Mouse (Mus musculus): ENCODE measurements around the gene Samd14.
"Not testable (repeated sequence)": the region's sequence is repeated elsewhere in the genome, so short reads cannot be mapped to it uniquely, and the experiment has no call there.

Samd14 gene

DNA sequence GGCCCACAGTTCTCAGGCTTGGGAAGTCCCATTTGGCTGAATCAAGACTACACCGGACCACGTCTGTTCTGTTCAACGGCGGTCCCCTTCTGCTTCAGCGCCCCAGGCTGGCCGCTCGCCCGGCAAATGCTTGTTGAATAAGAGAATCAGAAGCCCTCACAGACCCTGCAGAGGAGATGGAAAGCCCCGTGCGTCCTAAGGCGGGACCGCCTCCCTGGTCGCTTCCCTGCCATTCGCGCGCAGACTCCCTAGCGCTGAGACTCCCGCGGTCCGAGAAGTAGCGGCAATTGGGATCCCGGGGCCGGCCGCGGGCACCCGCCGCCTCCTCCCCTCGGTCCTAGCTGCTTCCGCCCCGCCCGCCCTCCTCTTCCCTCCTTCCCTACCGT lies at the start of gene Samd14:
Samd14 (plus strand) TSS at position 251 of the 386 bp plus-strand sequence.
- peak in 1 of 2 experiments; percentile 53 for DNase-seq (ENCODE audit: low spot score in 2 of 2)

DNA sequence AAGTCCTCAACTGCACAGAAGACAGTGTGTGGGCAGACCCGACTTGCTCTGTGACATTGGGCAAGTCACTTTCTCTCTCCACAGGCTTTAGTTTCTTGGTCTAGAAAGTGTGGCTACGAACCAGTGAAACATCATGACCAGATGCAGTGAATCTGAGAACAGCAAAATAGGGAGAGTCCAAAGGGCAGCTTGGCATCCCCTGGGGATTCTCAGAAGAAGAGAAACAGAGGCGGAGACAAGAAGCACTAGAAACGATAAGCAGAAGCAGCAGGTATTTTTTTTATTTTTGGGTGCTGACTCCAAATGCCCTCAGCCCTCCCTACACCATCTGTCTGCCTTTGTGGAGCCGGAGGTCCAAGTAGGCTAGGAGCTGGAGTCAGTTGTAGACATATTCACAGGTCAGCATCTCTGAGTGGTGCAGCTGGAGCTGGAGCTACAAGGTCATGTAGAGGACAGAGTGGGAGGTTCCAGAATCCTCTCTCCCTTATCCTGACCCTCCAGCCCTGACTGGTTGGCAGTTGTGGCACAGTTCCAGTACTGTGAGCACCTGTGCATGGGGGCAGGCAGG lies 47.1 kb upstream of the Samd14 start:
- no peak for DNase-seq (ENCODE audit: low spot score in 2 of 2)

DNA sequence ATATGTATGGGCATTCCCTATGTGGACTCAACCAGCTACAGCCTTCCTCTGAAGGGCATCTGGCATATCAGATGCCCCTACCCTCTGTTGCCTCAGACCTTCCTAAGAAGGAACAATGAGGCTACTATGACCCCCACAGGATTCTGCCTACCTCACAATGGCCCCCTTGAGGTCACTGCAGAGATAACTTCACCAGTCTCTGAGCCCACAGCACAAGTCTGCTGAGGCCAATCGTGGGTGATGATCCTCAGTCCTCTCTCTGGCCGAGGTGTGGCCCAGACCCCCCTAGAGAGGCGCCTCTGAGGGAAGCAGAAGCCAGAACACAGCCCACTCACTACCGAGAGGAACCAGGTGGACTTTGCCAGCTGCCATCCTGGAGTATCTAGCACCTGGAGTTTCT lies 42.3 kb upstream of the Samd14 start, which contains the start of gene Hils1:
Hils1 (plus strand) TSS at position 175 of the 400 bp plus-strand sequence.
- DNase-seq (ENCODE audit: low spot score in 2 of 2), result no peak

DNA sequence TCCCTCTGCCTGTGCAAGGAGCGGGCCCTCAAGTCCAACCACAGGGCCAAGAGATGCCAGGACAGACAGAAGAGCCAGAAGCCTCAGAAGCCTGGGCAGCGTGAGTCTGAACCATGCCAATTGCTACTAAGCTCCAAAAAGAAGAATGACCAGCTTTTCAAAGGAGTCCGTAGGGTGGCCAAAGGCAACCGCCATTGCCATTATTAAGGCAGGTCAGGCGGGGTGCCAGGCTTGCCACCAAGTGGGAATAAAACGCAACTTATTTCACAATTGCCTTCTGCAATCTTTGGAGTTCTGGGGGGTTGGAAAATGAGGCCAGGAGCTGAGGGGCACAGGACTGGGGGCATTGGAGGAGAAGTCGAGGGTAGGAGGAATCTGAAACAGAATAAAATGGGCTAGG lies 41.5 kb upstream of the Samd14 start:
- no peak for DNase-seq (ENCODE audit: low spot score in 2 of 2)

DNA sequence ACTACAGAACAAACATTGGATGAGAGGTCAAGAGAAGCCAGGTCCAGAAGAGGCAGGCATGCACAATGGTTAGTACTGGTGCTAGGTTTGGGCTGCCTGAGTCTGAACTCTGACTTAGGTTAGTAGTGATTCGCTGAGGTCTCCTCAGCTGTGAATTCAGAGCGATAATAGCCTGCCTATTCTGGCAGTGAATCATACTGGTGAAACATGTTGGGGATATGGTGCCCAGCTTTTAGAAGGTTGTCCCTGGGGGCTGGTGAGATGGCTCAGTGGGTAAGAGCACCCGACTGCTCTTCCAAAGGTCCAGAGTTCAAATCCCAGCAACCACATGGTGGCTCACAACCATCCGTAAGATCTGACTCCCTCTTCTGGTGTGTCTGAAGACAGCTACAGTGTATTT lies 40.0 kb upstream of the Samd14 start:
- not testable (repeated sequence) for DNase-seq (ENCODE audit: low spot score in 2 of 2)

DNA sequence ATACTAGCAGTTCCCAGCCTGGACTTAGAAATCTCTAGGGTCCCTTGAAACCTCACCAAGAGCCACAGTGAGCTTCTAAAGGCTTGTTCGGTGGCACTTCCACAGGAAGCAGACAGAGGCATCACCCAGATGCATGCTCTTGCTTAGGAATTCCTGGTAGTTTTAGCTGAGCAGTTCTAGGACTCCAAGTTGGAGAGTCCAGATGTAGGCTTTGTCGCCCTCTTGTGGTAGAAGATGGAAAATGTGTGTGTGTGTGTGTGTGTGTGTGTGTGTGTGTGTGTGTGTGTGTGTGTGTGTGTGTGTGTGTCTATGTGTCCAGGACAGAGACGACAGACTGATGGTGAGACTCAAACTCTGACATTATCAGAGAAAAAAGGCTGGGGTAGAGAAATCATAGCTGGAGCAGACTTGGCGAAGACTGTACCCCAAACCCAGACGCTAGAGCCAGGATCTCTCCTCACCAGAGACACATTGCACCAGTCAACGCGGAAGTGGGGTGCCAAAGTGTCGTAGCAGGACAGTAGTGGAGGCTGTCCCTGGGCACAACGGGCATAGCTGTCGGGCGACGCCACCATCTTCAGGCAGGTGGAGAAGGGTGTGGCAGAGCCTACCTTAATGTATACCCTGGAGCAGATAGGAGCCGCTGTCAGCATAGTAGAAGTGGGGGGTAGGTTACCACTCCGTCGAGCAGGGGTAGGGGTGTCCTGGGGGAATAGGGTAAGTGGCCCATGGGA lies 39.3 kb upstream of the Samd14 start:
- DNase-seq (ENCODE audit: low spot score in 2 of 2), result peak; percentile 46 to 56

DNA sequence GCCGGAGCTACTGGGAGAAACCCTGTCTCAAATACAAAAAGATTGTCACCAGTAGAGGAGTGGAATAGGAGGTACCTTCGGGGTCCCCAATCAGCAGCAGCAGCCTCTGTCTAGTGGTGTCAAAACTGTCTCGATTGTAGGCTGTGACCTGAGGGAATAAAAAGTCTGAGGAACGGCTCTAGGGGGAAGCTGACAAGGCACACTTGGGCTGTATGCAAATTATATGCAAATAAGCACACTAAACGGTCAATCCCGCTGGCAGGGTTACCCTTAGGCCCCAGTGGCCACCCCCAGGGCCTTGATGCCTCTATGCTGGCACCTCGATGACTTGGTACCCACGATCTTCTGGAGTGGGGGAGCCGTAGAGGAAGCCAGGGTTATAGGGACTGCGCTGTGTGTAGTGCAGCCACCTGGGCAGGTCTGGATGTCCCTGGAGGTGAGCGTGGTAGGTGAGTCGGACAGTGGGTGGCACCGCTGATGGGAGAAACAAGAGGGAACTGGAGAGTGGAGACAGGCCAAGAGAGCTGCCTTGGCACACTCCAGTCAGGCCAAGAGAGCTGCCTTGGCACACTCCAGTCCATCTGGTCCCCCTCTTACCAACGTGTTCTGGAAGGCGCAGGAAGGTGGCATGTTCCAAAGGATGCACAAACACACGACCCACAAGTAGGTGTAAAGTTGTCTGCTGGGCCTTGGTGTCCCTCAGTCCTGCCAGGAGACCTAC lies 37.6 kb upstream of the Samd14 start:
- no peak for DNase-seq (ENCODE audit: low spot score in 2 of 2)

DNA sequence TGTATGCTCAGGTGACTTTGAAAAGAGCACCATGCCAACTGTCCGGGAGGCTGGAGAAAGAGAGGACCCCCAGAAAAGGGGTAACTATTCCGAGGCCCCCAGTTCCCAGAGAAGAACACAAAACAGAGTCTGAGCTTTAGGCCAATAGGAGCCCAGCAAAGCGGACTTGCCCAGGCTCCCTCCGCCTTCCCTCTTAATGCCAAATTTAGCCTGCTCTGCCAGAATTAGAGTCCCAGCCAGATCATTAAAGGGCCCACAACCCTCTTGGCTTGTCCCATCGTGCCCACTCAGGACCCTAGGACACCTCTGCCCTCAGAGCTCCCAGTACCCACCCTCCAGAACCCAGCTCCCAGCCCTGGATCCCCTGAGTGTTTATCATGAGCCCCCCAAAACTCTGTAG lies 36.8 kb upstream of the Samd14 start:
- no peak for DNase-seq (ENCODE audit: low spot score in 2 of 2)

DNA sequence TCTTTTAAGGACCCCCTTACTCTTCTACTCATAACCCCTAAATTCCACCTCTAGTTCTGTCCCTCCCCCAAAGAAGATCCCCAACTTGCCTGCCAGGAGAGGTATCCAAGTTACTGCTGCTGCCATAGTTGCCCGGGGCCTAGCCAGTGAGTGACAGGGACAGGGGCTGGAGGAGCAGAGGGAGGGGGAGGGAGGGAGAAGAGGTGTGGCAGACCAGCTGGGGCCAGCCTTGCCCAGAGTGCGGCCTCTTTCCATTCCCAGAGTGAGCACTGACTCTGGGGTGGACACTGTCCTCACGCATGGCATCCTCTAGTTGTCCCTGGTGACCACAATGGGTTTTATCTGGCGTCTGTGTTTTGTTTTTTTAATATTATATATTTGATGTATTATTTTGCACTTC lies 36.4 kb upstream of the Samd14 start:
- no peak for DNase-seq (ENCODE audit: low spot score in 2 of 2)

DNA sequence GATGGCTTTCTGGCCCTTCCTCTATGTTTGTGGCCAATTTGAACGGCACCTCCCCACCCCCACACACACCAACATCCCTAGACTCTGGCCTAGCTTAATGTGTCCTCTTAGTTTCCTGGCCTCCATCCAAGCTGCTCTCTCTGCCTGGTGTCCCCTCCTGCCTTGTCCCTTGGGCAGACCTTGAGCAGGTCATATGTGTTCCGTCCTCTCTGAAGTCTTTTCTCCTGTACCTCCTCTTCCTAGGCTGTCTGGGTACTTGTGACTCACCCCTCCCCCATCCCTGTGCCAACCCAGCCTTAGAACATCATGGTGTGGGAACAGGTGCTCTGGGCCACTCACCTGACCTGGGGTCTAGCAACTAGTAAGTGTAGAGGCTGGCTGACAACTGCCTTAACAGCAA lies 34.7 kb upstream of the Samd14 start:
- no peak for DNase-seq (ENCODE audit: low spot score in 2 of 2)

DNA sequence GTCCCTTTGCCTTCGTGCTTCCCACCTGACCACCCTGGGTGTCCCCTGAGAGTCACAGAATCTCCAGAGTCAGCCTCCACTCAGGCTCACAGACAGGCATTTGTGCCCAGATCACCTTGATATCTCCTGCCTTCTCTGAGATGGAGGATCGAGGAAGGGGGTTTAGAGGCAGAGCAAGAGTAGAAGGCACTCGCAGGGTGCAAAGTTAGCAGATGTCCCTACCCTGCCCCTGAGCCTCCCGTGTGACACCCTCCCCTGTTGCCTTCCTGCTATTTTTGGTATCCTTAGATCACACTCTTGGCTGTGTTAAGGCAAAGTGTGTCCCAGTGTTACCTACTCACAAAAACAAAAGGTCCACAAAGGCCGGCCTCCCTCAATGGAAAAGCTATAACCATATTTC lies 33.5 kb upstream of the Samd14 start, which contains the start of gene Sgca:
Sgca (minus strand) TSS at position 129 of the 400 bp plus-strand sequence.
- DNase-seq (ENCODE audit: low spot score in 2 of 2), result no peak

DNA sequence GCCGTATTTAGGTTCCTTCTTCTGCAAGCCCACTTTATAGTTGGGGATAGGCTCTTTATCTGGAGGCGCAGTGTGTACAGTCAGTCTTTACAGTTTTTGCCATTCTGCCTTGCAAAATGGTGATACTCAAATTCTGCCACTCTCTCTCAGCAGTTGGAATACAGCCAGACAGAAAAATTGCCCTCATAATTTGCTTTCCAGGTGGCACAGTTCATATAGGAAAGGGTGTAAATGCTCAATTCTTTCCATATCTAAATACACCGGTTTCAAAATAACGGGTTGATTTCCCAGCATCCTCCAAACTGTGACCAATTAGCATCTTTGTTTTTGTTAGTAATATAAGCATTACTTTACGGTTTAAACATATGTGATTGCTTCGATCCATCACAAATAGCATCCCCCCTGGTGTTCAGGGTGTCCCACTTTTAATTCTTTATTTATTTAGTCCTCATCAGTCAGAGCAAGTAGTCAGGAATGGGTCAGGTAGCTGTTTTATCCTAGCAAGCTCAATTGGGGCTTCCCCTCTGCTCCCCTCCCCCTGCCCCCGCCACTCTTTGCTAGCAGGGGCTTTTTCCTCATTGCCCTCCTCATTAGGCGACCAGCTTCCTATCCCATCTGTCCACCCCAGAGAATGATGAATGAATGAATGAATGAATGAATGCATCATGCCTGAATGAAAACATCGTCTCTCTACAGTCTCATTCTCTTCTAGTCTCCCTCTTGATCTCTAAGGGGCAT lies 31.3 kb upstream of the Samd14 start:
- DNase-seq (ENCODE audit: low spot score in 2 of 2), result no peak

DNA sequence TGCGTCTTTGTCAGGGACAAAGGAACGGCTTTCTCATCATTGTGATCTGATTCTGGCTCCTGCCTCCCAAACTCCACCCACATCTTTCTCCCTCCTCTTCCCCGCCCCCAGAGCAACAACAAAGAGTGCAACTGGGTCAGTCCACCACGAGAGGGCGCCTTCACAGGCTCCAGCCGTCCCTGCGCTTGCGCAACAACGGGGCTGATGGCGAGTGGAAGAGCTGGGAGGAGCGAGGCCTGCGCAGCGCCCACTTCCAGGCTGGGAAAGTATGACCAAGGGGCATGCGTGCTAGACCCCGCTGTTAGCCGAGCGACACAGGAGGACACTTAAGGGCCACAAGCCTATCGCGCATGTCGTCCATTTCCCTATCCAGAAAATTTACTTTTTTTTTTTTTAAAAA lies 30.7 kb upstream of the Samd14 start:
- DNase-seq (ENCODE audit: low spot score in 2 of 2), result peak; percentile 94 to 95

DNA sequence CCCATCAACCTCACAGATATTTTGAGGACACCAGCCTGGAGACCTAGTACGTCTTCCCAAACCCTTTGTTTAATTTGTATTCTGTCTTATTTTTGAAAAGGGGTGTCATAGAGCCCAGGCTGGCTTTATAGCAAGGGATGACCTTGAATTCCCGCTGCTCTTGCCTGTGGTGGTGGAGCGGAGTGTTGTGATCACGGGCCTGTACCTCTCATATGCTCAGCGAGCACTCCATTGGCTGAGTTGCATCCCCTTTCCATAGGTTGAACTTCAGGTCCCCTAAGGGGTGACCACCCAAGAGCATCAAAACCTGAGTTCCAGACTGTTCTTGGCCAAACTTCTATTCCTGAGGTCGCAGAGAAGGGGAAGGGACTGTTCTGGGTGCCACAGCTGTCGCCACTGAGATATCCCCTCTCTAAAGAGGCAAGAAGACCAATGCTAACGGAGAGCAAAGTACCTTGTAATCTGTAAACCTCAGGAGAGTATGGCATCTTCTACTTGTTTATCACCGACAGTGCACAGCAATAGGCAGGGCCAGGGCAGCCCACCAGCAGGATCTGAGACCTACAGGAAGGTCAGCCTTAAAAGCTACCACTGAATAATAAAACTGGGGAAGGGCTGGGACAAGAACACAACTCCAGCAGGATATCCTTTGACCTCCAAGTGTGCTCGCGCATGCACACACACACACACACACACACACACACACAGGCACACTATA lies 30.1 kb upstream of the Samd14 start:
- DNase-seq (ENCODE audit: low spot score in 2 of 2), result no peak

DNA sequence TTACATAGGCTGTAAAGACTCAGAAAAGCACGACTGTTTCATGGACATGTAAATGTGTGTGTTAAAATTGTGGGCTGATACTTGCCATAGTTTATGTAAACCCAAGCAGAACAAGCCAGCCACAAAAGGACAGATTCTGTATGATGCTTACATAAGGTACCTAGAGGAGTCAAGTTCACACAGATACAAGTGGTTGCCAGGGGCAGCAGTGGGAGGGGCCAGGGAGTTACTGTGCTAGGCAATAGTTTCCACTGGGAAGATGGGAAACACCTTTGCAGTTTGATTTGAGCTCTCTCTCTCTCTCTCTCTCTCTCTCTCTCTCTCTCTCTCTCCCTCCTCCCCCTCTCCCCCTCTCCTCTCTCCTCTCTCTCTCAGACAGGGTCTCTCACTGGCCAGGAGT lies 24.5 kb upstream of the Samd14 start:
- no peak for DNase-seq (ENCODE audit: low spot score in 2 of 2)

DNA sequence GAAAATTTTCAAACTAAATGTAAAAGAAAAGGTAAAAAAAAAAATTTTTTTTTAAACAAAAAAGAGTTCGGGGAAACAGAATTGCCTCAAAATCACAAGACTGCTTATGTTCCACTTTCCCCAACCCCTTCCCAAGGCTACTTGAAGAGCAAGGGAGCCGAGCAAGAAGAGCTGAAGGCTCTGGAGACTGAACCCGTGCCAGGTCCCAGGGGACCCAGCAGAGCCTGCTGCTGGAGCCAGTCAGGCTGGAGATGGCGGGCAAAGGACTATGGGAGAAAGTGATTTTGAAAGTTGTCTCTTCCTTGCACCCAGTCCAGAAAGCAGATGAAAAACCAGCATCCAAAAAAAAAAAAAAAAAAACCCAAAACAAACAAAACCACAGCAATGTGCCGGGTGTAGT lies 23.9 kb upstream of the Samd14 start:
- no peak for DNase-seq (ENCODE audit: low spot score in 2 of 2)

GRCm38 (mm10) chr11:94986435-94986834 lies 23.2 kb upstream of the Samd14 start:
- DNase-seq (ENCODE audit: low spot score in 2 of 2), result no peak

DNA sequence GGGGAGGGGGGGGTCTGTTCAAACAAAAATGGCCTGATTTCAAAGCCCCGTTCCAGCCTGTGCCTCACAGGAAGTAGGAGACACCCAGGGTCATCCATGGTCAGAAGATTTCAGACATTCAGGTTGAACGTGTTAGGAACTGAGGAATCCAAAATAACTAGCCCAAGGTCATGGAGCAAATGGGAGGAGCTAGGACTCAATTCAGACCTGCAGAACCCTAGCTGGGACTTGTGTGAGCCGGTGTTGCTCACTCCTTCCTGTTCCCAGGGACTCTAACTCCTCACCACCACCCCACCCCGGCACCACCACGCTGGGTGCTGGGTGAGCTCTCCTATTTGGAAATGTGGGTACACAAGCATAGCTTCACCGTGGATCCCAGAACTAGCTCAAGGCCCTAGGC lies 22.3 kb upstream of the Samd14 start:
- DNase-seq (ENCODE audit: low spot score in 2 of 2), result no peak

DNA sequence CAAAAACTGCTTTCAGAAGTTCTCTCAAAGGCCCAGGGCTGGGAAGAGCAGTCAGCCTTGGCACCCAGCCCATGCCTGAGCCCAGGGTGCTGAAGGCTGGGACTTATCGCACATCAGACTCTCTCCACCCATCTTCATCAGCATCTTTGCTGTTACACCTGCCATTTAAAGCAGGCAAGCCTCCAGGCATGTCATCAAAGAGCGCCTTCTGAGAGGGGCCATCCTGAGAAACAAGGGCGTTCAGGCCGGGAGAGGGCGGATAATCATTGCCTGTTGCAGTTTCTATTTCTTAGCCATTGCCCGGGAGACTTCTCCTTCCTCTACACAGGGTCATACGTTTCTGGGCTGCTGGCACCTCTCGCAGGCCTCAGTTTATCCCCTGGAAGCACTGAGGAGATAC lies 21.8 kb upstream of the Samd14 start:
- no peak for DNase-seq (ENCODE audit: low spot score in 2 of 2)

GRCm38 (mm10) chr11:94988780-94989561 lies 20.7 kb upstream of the Samd14 start:
- DNase-seq (ENCODE audit: low spot score in 2 of 2), result peak in 1 of 2 experiments; percentile 42

DNA sequence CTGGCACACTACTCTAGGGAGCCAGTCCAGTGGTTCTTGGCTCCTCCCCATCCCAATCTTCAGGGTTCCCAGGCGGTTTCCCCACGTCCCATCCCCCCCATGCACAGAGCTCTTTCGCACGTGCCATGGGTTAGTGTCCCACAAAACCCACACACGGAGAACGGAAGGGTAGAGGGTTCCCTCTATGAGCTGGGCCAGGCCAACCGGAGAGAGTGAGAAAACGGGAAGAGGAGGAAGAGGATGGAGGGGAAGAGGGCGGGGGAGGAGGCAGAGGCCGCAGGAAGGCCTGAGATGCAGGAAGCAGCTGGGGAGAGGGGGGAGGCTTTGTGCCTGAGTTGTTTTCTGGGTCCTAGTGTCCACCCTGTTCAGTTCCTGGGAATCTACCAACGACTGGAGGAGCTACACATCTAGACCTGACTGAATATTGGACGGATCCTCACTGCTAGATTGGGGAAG lies 20.1 kb upstream of the Samd14 start:
- DNase-seq (ENCODE audit: low spot score in 2 of 2), result peak; percentile 70 to 73
